Mouse (Mus musculus) heart, adult 2 months (tissue): Measurements from ENCODE around the gene Gadl1. TPM values are rescaled to one million over a fixed set of nuclear protein-coding genes. Genes with fewer than 3 reads are reported as not detected.

Source experiments
- DNase-seq, 2 experiments: peaks; one replicate each; pipeline ENCODE4 v3.0.0; 2021
- H3K27ac ChIP-seq: fragments of 200-600 bp; 2 replicates; pipeline ENCODE4 v1.8.1; 2022
- H3K27me3 ChIP-seq: fragments of 200-500 bp; 2 replicates; pipeline ENCODE4 v1.6.1; 2012; ENCODE audit warnings: mild to moderate bottlenecking, low read length, inconsistent platforms, mixed read lengths; ENCODE audit not compliant: control insufficient read depth, insufficient read depth
- H3K36me3 ChIP-seq: fragments of 200-500 bp; 2 replicates; pipeline ENCODE4 v1.6.1; 2012; ENCODE audit warnings: low read length, inconsistent platforms; ENCODE audit not compliant: control insufficient read depth, insufficient read depth
- H3K4me1 ChIP-seq: fragments of 200-500 bp; 2 replicates; pipeline ENCODE4 v1.6.1; 2011; ENCODE audit warnings: low read length; ENCODE audit not compliant: control insufficient read depth, insufficient read depth
- H3K4me3 ChIP-seq: fragments of 200-600 bp; 2 replicates; pipeline ENCODE4 v1.8.1; 2022
- H3K79me2 ChIP-seq: fragments of 200-500 bp; replicated peaks from 2 replicates; pipeline ENCODE4 v1.6.1; 2012; ENCODE audit warnings: mild to moderate bottlenecking, inconsistent platforms, low read length, moderate library complexity, mixed read lengths; ENCODE audit not compliant: control insufficient read depth, insufficient read depth
- H3K9ac ChIP-seq: fragments of 200-500 bp; 2 replicates; pipeline ENCODE4 v1.6.1; 2012; ENCODE audit warnings: low read depth, mild to moderate bottlenecking, control low read depth, inconsistent platforms, low read length, mixed read lengths
- CTCF ChIP-seq: fragments of 200-600 bp; IDR thresholded peaks from 2 replicates; pipeline ENCODE4 v1.8.1; 2022; ENCODE audit warnings: antibody characterized with exemption, mild to moderate bottlenecking, moderate library complexity
- EP300 ChIP-seq: fragments of 200-500 bp; IDR thresholded peaks from 2 replicates; pipeline ENCODE4 v1.6.1; 2011; ENCODE audit warnings: low read depth, low read length, control low read depth; ENCODE audit not compliant: insufficient read depth
- POLR2A ChIP-seq: fragments of 200-500 bp; IDR thresholded peaks from 2 replicates; pipeline ENCODE4 v1.6.1; 2011; ENCODE audit warnings: mild to moderate bottlenecking, low read depth, low read length, control low read depth; ENCODE audit not compliant: insufficient read depth
- WGBS: fragments of 180-500 bp; shearing (Covaris S2); methylation state at CpG from one replicate; pipeline ENCODE4 v1.1.7; 2018; 5-methylcytosine and 5-hydroxymethylcytosine counted together
- intact Hi-C: fragments of 180-260 bp; cut with DNase I; formaldehyde crosslinking; loops from one replicate; pipeline ENCODE4 v1.15.1; 2025
- polyA plus RNA-seq: library from polyadenylated mRNA; depleted of rRNA; stranded (reverse); fragments of >200 nt; gene quantifications from 2 replicates; pipeline ENCODE4 v1.2.3, GENCODE M21; 2012
- total RNA-seq, 2 experiments: library from RNA; stranded (reverse); gene quantifications; 2 replicates each; pipeline ENCODE4 v1.2.3; 2021

Gene Gadl1
- total and polyA plus RNA-seq, 3 experiments: 0.16 TPM; not detected in 2

DNA sequence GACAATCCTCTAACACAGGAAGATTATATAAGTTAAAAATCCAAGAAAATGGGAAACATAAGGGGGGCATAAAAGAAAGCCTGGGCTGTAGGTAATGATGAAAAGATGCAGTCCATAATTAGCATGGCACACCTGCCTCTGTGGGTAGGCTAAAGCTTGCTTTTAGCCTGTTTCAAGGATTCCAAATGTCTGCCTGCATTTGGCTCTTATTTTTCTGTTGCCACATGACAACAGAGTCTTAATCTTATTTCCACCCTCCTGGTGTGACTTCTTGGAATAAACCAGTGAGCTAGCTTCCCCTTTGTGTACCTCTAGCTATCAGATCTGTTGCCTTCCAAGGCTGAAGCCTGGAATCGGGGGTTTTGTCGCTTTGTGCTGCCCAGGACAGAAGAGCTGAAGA is 69.2 kb downstream of the Gadl1 start:
- intact Hi-C loops: no loop called here
- no peak for DNase-seq
- Histone ChIP-seq H3K27me3 (no peaks in the 10 kb centered on the region), H3K27ac (no peak overlapping the region), H3K36me3 (no peaks in the 10 kb centered on the region), H3K4me3 (no peak overlapping the region), H3K9ac (no peak overlapping the region), H3K79me2 (no peaks in the 10 kb centered on the region), H3K4me1 (no peaks in the 10 kb centered on the region)
- TF ChIP-seq EP300 (no peak), POLR2A (no peak), CTCF (no peak)
- WGBS: 41% methylated on average over 2 of the region's 2 CpGs

DNA sequence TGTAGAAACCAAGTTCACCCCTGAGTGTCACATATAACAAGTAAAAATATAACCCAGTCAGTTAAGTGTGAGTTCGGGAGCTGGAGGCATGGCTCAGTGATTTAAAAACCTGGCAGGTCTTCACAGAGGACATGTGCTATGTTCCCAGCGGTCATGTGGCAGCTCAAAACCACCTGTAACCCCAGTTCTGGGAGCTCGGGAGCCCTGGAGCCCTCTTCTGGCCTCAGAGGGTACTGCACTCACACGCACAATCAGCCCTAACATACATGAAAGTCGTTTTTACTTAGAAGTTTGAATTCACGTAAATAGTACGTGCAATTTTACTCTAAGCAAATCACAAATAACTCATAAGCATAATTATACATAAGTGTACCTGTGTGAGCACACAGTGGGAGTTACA is 81.4 kb downstream of the Gadl1 start:
- no peak overlapping the region for H3K9ac ChIP-seq
- intact Hi-C loops: no loop called here
- H3K27me3 ChIP-seq: no peaks in the 10 kb centered on the region
- H3K79me2 ChIP-seq: no peaks in the 10 kb centered on the region
- TF ChIP-seq POLR2A (no peak), CTCF (peak; percentile 44)
- H3K4me1 ChIP-seq: no peaks in the 10 kb centered on the region; the same call in 1 of the 2 replicates
- no peaks in the 10 kb centered on the region for H3K36me3 ChIP-seq
- H3K27ac ChIP-seq: no peak overlapping the region
- H3K4me3 ChIP-seq: no peak overlapping the region
- 91% methylated on average over 7 of the region's 7 CpGs for WGBS
- no peak for DNase-seq

DNA sequence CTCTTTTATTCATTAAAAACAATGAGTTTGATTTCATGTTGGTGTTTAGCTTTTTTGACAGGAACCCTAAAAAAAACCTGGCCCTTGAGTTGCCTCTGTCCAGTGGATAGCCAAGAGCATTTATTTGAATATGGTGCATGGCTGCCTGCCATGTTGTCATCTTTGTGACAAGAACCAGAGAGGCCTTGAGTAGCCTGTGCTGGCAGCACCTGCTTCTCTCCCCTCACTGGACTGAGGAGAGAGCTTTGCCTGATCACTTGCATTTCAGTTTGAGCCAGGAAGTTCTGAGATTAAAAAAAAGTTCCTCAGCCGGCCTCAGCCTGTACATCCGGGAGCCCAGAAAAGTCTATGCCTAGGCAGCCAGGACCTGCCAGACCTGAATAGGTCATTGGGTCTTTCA is 85.5 kb downstream of the Gadl1 start:
- Histone ChIP-seq H3K4me3 (no peak overlapping the region), H3K79me2 (no peaks in the 10 kb centered on the region), H3K36me3 (no peaks in the 10 kb centered on the region), H3K27me3 (no peaks in the 10 kb centered on the region), H3K9ac (no peak overlapping the region), H3K27ac (no peak overlapping the region), H3K4me1 (peaks cover 2% of the 10 kb centered on the region; the same call in 1 of the 2 replicates)
- intact Hi-C loops: no loop called here
- DNase-seq: peak; percentile 39 to 52
- WGBS: 31% methylated on average over 2 of the region's 2 CpGs
- TF ChIP-seq CTCF (no peak), POLR2A (no peak), EP300 (no peak)

DNA sequence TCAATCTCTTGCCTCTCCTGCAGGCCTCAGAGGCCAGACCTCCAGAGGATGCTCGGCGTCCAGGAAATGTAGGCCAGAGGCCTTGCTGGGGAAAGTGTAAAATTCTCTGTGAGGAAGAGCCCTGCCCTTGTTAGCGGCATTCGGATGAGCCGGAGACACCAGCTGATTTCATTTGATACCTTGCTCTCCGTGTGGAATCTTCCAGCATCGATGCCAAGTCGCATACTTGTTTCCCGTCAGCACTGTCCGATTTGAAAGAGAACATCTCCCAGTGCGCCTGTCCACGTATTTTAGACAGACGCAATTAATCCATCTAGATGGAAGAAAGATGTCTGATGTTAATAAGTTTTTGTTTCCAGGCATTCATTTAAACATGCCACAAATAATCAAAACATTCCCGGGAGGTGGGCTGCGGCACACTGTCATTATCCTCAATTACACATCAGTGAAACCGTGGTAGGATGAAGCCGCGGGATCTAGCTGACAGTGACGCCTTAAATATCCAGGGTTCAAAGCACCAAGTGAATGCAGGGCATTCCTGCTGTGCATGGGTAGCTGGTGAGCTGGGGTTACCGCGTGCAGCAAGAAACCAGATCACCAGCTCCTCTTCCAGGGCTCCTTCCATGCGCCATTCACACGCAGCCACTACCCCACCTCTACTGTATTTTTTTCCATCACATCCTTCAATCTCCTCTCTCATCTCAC is 86.8 kb downstream of the Gadl1 start:
- Histone ChIP-seq H3K4me1 (peaks cover 2% of the 10 kb centered on the region; the same call in 1 of the 2 replicates), H3K79me2 (no peaks in the 10 kb centered on the region), H3K27me3 (no peaks in the 10 kb centered on the region), H3K27ac (no peak overlapping the region), H3K9ac (no peak overlapping the region), H3K4me3 (no peak overlapping the region), H3K36me3 (no peaks in the 10 kb centered on the region)
- intact Hi-C loops: no loop called here
- DNase-seq: no peak
- TF ChIP-seq CTCF: no peak
- TF ChIP-seq EP300: no peak
- no peak for TF ChIP-seq POLR2A
- WGBS: 91% methylated on average over 23 of the region's 23 CpGs

GRCm38 (mm10) chr9:115998383-115998782 is 89.1 kb downstream of the Gadl1 start:
- no peak overlapping the region for H3K9ac ChIP-seq
- no peaks in the 10 kb centered on the region for H3K36me3 ChIP-seq
- peak in 1 of 2 experiments; percentile 7 for DNase-seq
- TF ChIP-seq EP300 (no peak), CTCF (no peak), POLR2A (no peak)
- no peak overlapping the region for H3K4me3 ChIP-seq
- 38% methylated on average over 4 of the region's 4 CpGs for WGBS
- H3K27ac ChIP-seq: peak overlapping the region; percentile 11; the same call in 1 of the 2 replicates
- H3K27me3 ChIP-seq: no peaks in the 10 kb centered on the region
- intact Hi-C loops: no loop called here
- no peaks in the 10 kb centered on the region for H3K79me2 ChIP-seq
- H3K4me1 ChIP-seq: peaks cover 2% of the 10 kb centered on the region; the same call in 1 of the 2 replicates

- intact Hi-C loops: no loop called here
Measured at GRCm38 (mm10) chr9:115999361-115999990, 90.2 kb downstream of the Gadl1 start.

More at GRCm38 (mm10) chr9:115999361-115999990, 90.2 kb downstream of the Gadl1 start:
- H3K79me2 ChIP-seq: no peaks in the 10 kb centered on the region
- H3K4me1 ChIP-seq: peaks cover 2% of the 10 kb centered on the region; the same call in 1 of the 2 replicates
- no peak overlapping the region for H3K4me3 ChIP-seq
- no peaks in the 10 kb centered on the region for H3K36me3 ChIP-seq
- H3K27ac ChIP-seq: no peak overlapping the region
- no peaks in the 10 kb centered on the region for H3K27me3 ChIP-seq
- WGBS: 90% methylated on average over 8 of the region's 8 CpGs
- TF ChIP-seq EP300 (no peak), CTCF (no peak), POLR2A (no peak)
- H3K9ac ChIP-seq: no peak overlapping the region
- no peak for DNase-seq
